Mouse (Mus musculus) cerebellum, postnatal 14 days (tissue): ENCODE data around the gene Tecta.
A peak's percentile ranks its signal among the peaks of the same experiment; 100 is the strongest.

Experiments
- DNase-seq, 2 experiments: peaks; one replicate each; pipeline ENCODE4 v3.0.0; 2021; ENCODE audit warnings: mixed read lengths in 2 of 2

The Tecta gene

GRCm38 (mm10) chr9:42399829-42400228 is at the start of gene Tecta:
Tecta (minus strand) TSS chr9:42399929.
- DNase-seq, result no peak

GRCm38 (mm10) chr9:42449043-42449442 is 49.3 kb upstream of the Tecta start:
- DNase-seq, result no peak

GRCm38 (mm10) chr9:42442100-42442499 is 42.4 kb upstream of the Tecta start:
- no peak for DNase-seq

- DNase-seq, result no peak
Measured at GRCm38 (mm10) chr9:42441234-42441633, 41.5 kb upstream of the Tecta start.

- no peak for DNase-seq
Measured at GRCm38 (mm10) chr9:42439446-42439845, 39.7 kb upstream of the Tecta start.

- DNase-seq, result no peak
Measured at GRCm38 (mm10) chr9:42432155-42432554, 32.4 kb upstream of the Tecta start.

GRCm38 (mm10) chr9:42431606-42432005 is 31.9 kb upstream of the Tecta start:
- no peak for DNase-seq

- peak; percentile 74 to 79 for DNase-seq
Measured at GRCm38 (mm10) chr9:42428060-42428924, 28.6 kb upstream of the Tecta start.

GRCm38 (mm10) chr9:42426661-42427358 is 27.1 kb upstream of the Tecta start:
- peak in 1 of 2 experiments; percentile 44 for DNase-seq

GRCm38 (mm10) chr9:42423649-42424048 is 23.9 kb upstream of the Tecta start:
- no peak for DNase-seq

GRCm38 (mm10) chr9:42419687-42420086 is 20.0 kb upstream of the Tecta start:
- peak in 1 of 2 experiments; percentile 19 for DNase-seq

GRCm38 (mm10) chr9:42418786-42419185 is 19.1 kb upstream of the Tecta start:
- DNase-seq, result peak in 1 of 2 experiments; percentile 55

- DNase-seq, result no peak
Measured at GRCm38 (mm10) chr9:42417352-42417952, 17.7 kb upstream of the Tecta start.

- no peak for DNase-seq
Measured at GRCm38 (mm10) chr9:42415184-42415583, 15.5 kb upstream of the Tecta start.

GRCm38 (mm10) chr9:42413345-42413744 is 13.6 kb upstream of the Tecta start:
- no peak for DNase-seq

GRCm38 (mm10) chr9:42411296-42411695 is 11.6 kb upstream of the Tecta start:
- DNase-seq, result no peak

GRCm38 (mm10) chr9:42405736-42406135 is 6.0 kb upstream of the Tecta start:
- no peak for DNase-seq

GRCm38 (mm10) chr9:42401486-42401885 is 1.8 kb upstream of the Tecta start:
- DNase-seq, result peak in 1 of 2 experiments; percentile 14

- DNase-seq, result no peak
Measured at GRCm38 (mm10) chr9:42396141-42396540, 3.6 kb downstream of the Tecta start.

- no peak for DNase-seq
Measured at GRCm38 (mm10) chr9:42394903-42395302, 4.8 kb downstream of the Tecta start.

- no peak for DNase-seq
Measured at GRCm38 (mm10) chr9:42394321-42394720, 5.4 kb downstream of the Tecta start.

- no peak for DNase-seq
Measured at GRCm38 (mm10) chr9:42392927-42393326, 6.8 kb downstream of the Tecta start.

- peak; percentile 32 to 45 for DNase-seq
Measured at GRCm38 (mm10) chr9:42388490-42388889, 11.2 kb downstream of the Tecta start.
